Comparison of ENCODE assay signal across 12 mouse cellular contexts in the genomic region with DNA sequence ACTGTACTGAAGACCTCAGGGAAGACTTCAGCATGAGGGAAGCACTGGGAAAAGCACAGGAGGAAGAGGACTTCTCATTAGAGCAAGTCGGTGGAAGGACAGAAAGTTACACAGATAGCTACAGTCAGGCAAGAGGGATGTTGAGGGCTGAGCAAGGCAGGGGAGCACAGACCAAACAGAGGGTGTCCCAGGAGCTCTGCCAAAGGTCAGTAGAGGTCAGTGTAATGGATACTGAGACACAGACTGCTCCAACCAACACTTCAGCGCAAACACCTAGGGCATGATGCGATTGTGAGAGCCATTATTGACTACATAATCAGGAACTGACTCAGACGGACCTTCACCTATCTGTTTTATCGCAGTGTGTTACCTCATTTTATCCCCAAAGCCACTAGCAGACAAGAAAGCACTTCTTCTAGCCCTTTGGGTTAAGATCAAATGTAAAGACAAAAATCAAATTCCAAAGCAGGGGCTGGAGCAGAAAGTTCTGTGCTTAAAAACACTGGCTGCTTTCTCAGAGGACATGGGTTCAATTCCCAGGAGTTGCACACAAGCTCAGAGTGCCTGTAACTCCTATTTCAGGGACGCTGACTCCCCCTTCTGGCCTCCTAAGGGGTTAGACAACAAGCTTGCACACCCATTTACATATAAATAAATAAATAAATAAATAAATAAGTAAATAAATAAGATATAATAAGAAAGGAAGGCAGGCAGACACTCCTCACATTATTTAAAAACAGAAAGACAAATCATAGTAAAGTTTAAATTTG.
DNase-seq lines count a peak whose midpoint lies in the region.
"Had no signal": no experiment of that assay in that cellular context is flagged by ENCODE, and none has a peak within 500 bp of the region (broad histone marks: within the 10 kb centered on the region; RNA-seq: fewer than 3 reads in every experiment).

No protein-coding gene starts in this region.

- peak; percentile 84 for DNase-seq in heart, adult 11 months
- DNase-seq in heart, postnatal 14 days: no peak
- DNase-seq in lung, postnatal 36 days: peak; percentile 23
- DNase-seq in lung, postnatal 25 days (ENCODE audit: low spot score): no peak
- peak; percentile 73 for DNase-seq in induced T-regulatory cell, adult 2 months (ENCODE audit: low read depth)
- DNase-seq in thymus, postnatal 4 days: peak; percentile 51
- DNase-seq in layer of hippocampus, adult 11-12 months (ENCODE audit: low spot score): no peak
- DNase-seq in testis, postnatal 14 days (ENCODE audit: low spot score): no peak
- DNase-seq: cerebellum, postnatal 25 days; kidney, adult 18-20 months; layer of hippocampus, postnatal 36 days; lung, postnatal 4 days had no signal

- intact Hi-C loops in heart, postnatal 14 days (cut with DNase I): loop anchor here (5.0 to 10.0 kb wide), 3 partner anchors 162 to 479 kb away; no protein-coding TSS in a partner anchor

Comparison
In these comparisons a context has a peak if more than half of its experiments do, and no peak if none do; other contexts are left out.
1. DNase-seq: peak in heart, adult 11 months (single experiment), lung, postnatal 36 days (single experiment), induced T-regulatory cell, adult 2 months (single experiment) and thymus, postnatal 4 days (single experiment); none in heart, postnatal 14 days (0 of 2), lung, postnatal 25 days (single experiment), layer of hippocampus, adult 11-12 months (single experiment) and testis, postnatal 14 days (single experiment).